Mouse (Mus musculus) urinary bladder, adult 2 months (tissue): ENCODE results near the gene Mark4. TPM values are rescaled to one million over a fixed set of nuclear protein-coding genes. Genes with fewer than 3 reads are reported as not detected.

Experiments used
- DNase-seq: peaks from one replicate; pipeline ENCODE4 v3.0.0; 2022; ENCODE audit warnings: low spot score
- polyA plus RNA-seq: library from polyadenylated mRNA; depleted of rRNA; stranded (reverse); fragments of >200 nt; gene quantifications from 2 replicates; pipeline ENCODE4 v1.2.3, GENCODE M21; 2012; rRNA removed

Mark4 gene
- polyA plus RNA-seq: 13.3 and 19.4 TPM in 2 replicates

GRCm38 (mm10) chr7:19458591-19459111, at the start of gene Mark4:
Gene Mark4, minus strand, starts transcription at chr7:19458821.
- DNase-seq: peak; percentile 69

- no peak for DNase-seq
These were observed 49.0 kb upstream of the Mark4 start for GRCm38 (mm10) chr7:19507612-19507981.

- no peak for DNase-seq
These were observed 48.5 kb upstream of the Mark4 start for GRCm38 (mm10) chr7:19506969-19507611.

- no peak for DNase-seq
These were observed 47.7 kb upstream of the Mark4 start for GRCm38 (mm10) chr7:19506326-19506725.

- DNase-seq: no peak
These were observed 45.0 kb upstream of the Mark4 start for GRCm38 (mm10) chr7:19503481-19504068.

GRCm38 (mm10) chr7:19501658-19502057, 43.0 kb upstream of the Mark4 start:
- DNase-seq: no peak

- DNase-seq: no peak
These were observed 42.1 kb upstream of the Mark4 start for GRCm38 (mm10) chr7:19500420-19501363.

GRCm38 (mm10) chr7:19498326-19498725, 39.7 kb upstream of the Mark4 start:
- no peak for DNase-seq

GRCm38 (mm10) chr7:19496214-19496555, 37.6 kb upstream of the Mark4 start:
- DNase-seq: no peak

- no peak for DNase-seq
These were observed 37.0 kb upstream of the Mark4 start for GRCm38 (mm10) chr7:19495521-19496213.

- no peak for DNase-seq
These were observed 36.3 kb upstream of the Mark4 start for GRCm38 (mm10) chr7:19494751-19495474.

GRCm38 (mm10) chr7:19491731-19492130, 33.1 kb upstream of the Mark4 start:
- no peak for DNase-seq

GRCm38 (mm10) chr7:19489525-19489924, 30.9 kb upstream of the Mark4 start:
- DNase-seq: no peak

- no peak for DNase-seq
These were observed 27.9 kb upstream of the Mark4 start for GRCm38 (mm10) chr7:19486549-19486948.

- DNase-seq: no peak
These were observed 26.9 kb upstream of the Mark4 start for GRCm38 (mm10) chr7:19485488-19485887.

- no peak for DNase-seq
These were observed 24.7 kb upstream of the Mark4 start for GRCm38 (mm10) chr7:19483281-19483680.

- no peak for DNase-seq
These were observed 19.2 kb upstream of the Mark4 start for GRCm38 (mm10) chr7:19477624-19478384.

GRCm38 (mm10) chr7:19477084-19477483, 18.5 kb upstream of the Mark4 start:
- no peak for DNase-seq

- DNase-seq: peak; percentile 63
These were observed 15.3 kb upstream of the Mark4 start for GRCm38 (mm10) chr7:19473875-19474443.

- no peak for DNase-seq
These were observed 13.8 kb upstream of the Mark4 start for GRCm38 (mm10) chr7:19472403-19472802.
